Mouse (Mus musculus): ENCODE data around the gene Mettl25. TPM values are rescaled to one million over a fixed set of nuclear protein-coding genes. Genes with fewer than 3 reads are reported as not detected.

Gene Mettl25
- polyA plus RNA-seq, 1 experiment = 3.7 TPM

DNA sequence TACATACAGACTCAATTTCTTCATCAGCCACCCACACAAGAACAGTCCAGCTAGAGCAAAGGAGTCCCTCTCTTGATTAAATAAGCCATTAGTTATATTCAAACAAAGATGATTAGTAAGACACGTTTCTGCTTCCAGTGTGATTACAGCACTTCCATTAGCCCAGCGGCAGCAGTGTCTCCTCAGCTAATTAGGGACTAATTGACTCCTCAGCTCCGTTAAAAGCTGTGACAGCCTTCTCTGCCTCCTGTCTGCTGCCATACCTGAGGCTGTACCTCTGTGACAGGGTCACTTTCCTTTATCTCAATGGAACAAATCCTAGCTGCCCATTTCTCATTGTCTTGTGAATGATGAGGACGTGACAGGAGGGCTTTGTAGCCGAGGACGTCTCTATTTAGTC, 99.4 kb downstream of the Mettl25 start:
- no peak overlapping the region for H3ac ChIP-seq (ENCODE audit: control insufficient read depth, insufficient read length, low read depth)
- TF ChIP-seq FOSL1 (IDR thresholded peaks at IDR 0.05; ENCODE audit: insufficient read depth, low read length, poor library complexity, severe bottlenecking) (no peak), CTCF (IDR thresholded peaks at IDR 0.05; ENCODE audit: control insufficient read depth, insufficient read depth, insufficient read length) (no peak), CEBPB (IDR thresholded peaks at IDR 0.05; ENCODE audit: low read depth) (no peak), MYOG (IDR thresholded peaks at IDR 0.05; ENCODE audit: control insufficient read depth, extremely low read depth, insufficient read length) (no peak), MYOD1 (IDR thresholded peaks at IDR 0.05; ENCODE audit: control insufficient read depth, insufficient read length, low read depth) (no peak), MAX (IDR thresholded peaks at IDR 0.05) (no peak), USF1 (IDR thresholded peaks at IDR 0.05; ENCODE audit: low read depth) (no peak)
- no peaks in the 10 kb centered on the region for H3K36me3 ChIP-seq (ENCODE audit: control insufficient read depth, insufficient read depth)
- H3K79me3 ChIP-seq (ENCODE audit: low read depth) = no peaks in the 10 kb centered on the region
- H3K27me3 ChIP-seq (ENCODE audit: control insufficient read depth, insufficient read depth, insufficient read length) = no peaks in the 10 kb centered on the region
- H3K4me3 ChIP-seq (ENCODE audit: insufficient read depth, poor library complexity, severe bottlenecking) = no peak overlapping the region
- no peaks in the 10 kb centered on the region for H3K79me2 ChIP-seq (ENCODE audit: control insufficient read depth, insufficient read depth)

DNA sequence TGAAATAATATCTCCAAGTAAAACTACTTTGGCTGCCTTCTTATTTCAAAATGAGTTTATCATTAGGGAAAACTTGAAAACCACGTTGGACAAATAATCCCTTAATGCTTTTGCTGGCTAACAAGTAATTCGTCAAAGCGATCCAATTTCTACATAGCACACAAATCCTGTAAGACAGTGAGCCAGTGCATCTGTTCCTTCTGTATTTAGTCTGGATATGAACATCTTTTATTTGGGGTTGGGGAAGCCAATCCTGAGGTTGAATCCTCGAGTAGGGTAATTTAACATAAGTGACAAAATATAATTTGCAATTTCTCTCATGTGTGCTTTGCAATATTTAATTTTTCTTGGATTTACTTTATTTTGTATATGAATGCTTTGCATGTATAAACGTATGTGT, 102.2 kb downstream of the Mettl25 start:
- no peaks in the 10 kb centered on the region for H3K27me3 ChIP-seq (ENCODE audit: control insufficient read depth, insufficient read depth, insufficient read length)
- no peaks in the 10 kb centered on the region for H3K79me2 ChIP-seq (ENCODE audit: control insufficient read depth, insufficient read depth)
- no peak overlapping the region for H3ac ChIP-seq (ENCODE audit: control insufficient read depth, insufficient read length, low read depth)
- H3K36me3 ChIP-seq (ENCODE audit: control insufficient read depth, insufficient read depth) = no peaks in the 10 kb centered on the region
- no peaks in the 10 kb centered on the region for H3K79me3 ChIP-seq (ENCODE audit: low read depth)
- no peak overlapping the region for H3K4me3 ChIP-seq (ENCODE audit: insufficient read depth, poor library complexity, severe bottlenecking)
- TF ChIP-seq FOSL1 (IDR thresholded peaks at IDR 0.05; ENCODE audit: insufficient read depth, low read length, poor library complexity, severe bottlenecking) = no peak

DNA sequence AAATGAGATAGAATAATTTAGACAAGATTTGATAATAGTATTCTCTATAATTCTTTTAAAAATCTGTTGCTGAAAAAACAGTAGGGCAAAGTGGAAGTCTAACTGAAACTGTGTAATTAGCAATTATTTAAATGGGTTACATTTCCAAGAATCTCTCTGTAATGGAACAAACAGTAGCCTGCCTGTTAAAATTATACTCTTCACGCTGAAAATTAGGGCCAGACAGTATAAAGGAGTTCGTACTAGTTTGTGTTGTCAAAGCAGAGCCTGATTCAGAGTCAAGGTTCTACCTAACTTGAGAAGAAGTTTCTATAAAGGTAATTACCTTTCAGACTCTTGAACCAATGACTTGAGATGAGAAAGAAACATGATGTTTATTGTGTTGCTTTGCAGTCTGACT, 113.4 kb downstream of the Mettl25 start:
- Histone ChIP-seq H3K4me3 (ENCODE audit: insufficient read depth, poor library complexity, severe bottlenecking) (no peak overlapping the region), H3K36me3 (ENCODE audit: control insufficient read depth, insufficient read depth) (no peaks in the 10 kb centered on the region)

DNA sequence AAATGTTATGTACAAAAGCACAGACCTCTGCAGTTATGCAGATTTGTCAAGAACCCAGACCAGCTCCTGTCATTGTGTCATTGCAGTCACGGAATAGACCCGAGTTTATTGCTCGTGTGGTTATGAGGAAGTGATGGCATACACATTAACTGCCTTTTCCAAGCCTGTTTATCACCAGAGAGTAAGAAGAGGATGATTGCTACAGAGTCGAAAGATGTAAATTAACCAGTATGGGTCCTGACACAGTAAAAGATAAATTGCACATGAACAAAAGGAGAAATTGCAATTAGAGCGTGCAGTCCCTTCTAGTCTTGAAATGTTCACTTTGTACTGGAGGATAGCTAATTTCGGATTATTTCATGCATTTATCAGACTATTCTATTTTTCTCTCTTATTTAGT, 113.8 kb downstream of the Mettl25 start:
- Histone ChIP-seq H3K79me2 (ENCODE audit: control insufficient read depth, insufficient read depth) (no peaks in the 10 kb centered on the region), H3ac (ENCODE audit: control insufficient read depth, insufficient read length, low read depth) (no peak overlapping the region), H3K36me3 (ENCODE audit: control insufficient read depth, insufficient read depth) (no peaks in the 10 kb centered on the region), H3K79me3 (ENCODE audit: low read depth) (no peaks in the 10 kb centered on the region), H3K27me3 (ENCODE audit: control insufficient read depth, insufficient read depth, insufficient read length) (no peaks in the 10 kb centered on the region), H3K4me3 (ENCODE audit: insufficient read depth, poor library complexity, severe bottlenecking) (no peak overlapping the region)
- TF ChIP-seq FOSL1 (IDR thresholded peaks at IDR 0.05; ENCODE audit: insufficient read depth, low read length, poor library complexity, severe bottlenecking) (no peak), CEBPB (IDR thresholded peaks at IDR 0.05; ENCODE audit: low read depth) (no peak), MAX (IDR thresholded peaks at IDR 0.05) (no peak), CTCF (IDR thresholded peaks at IDR 0.05; ENCODE audit: control insufficient read depth, insufficient read depth, insufficient read length) (no peak), USF1 (IDR thresholded peaks at IDR 0.05; ENCODE audit: low read depth) (no peak), MYOG (IDR thresholded peaks at IDR 0.05; ENCODE audit: control insufficient read depth, extremely low read depth, insufficient read length) (no peak), MYOD1 (IDR thresholded peaks at IDR 0.05; ENCODE audit: control insufficient read depth, insufficient read length, low read depth) (no peak)

More for the DNA sequence above, 113.4 kb downstream of the Mettl25 start:
- Histone ChIP-seq H3K27me3 (ENCODE audit: control insufficient read depth, insufficient read depth, insufficient read length) (no peaks in the 10 kb centered on the region), H3K79me3 (ENCODE audit: low read depth) (no peaks in the 10 kb centered on the region), H3ac (ENCODE audit: control insufficient read depth, insufficient read length, low read depth) (no peak overlapping the region), H3K79me2 (ENCODE audit: control insufficient read depth, insufficient read depth) (no peaks in the 10 kb centered on the region)
- no peak for TF ChIP-seq MYOG (IDR thresholded peaks at IDR 0.05; ENCODE audit: control insufficient read depth, extremely low read depth, insufficient read length)
- TF ChIP-seq CEBPB (IDR thresholded peaks at IDR 0.05; ENCODE audit: low read depth) = no peak
- no peak for TF ChIP-seq USF1 (IDR thresholded peaks at IDR 0.05; ENCODE audit: low read depth)

DNA sequence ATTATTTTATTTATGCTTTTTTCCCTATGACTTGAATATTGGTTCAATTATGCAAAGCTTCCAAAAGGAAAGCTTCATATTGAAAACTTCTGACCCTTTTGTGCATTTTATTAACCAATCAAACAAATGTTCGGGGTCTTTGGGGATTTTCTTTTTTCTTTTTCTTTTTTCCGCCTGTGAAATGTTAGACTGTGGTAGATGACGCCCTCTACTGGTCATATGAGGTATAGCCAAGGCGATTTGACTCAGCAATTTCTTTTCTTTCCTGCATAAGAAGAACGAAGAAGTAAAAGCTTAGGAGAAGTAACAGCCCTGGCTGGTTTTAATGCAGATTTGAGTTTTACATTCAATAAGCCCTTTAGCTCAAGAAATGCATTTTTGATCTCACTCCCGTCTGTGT, 126.3 kb downstream of the Mettl25 start:
- TF ChIP-seq MYOG (IDR thresholded peaks at IDR 0.05; ENCODE audit: control insufficient read depth, extremely low read depth, insufficient read length) = no peak
- no peak for TF ChIP-seq USF1 (IDR thresholded peaks at IDR 0.05; ENCODE audit: low read depth)
- no peak for TF ChIP-seq CTCF (IDR thresholded peaks at IDR 0.05; ENCODE audit: control insufficient read depth, insufficient read depth, insufficient read length)
- TF ChIP-seq MAX (IDR thresholded peaks at IDR 0.05) = no peak
- no peak for TF ChIP-seq CEBPB (IDR thresholded peaks at IDR 0.05; ENCODE audit: low read depth)
- no peak for TF ChIP-seq FOSL1 (IDR thresholded peaks at IDR 0.05; ENCODE audit: insufficient read depth, low read length, poor library complexity, severe bottlenecking)
- TF ChIP-seq MYOD1 (IDR thresholded peaks at IDR 0.05; ENCODE audit: control insufficient read depth, insufficient read length, low read depth) = no peak
- no peaks in the 10 kb centered on the region for H3K27me3 ChIP-seq (ENCODE audit: control insufficient read depth, insufficient read depth, insufficient read length)

DNA sequence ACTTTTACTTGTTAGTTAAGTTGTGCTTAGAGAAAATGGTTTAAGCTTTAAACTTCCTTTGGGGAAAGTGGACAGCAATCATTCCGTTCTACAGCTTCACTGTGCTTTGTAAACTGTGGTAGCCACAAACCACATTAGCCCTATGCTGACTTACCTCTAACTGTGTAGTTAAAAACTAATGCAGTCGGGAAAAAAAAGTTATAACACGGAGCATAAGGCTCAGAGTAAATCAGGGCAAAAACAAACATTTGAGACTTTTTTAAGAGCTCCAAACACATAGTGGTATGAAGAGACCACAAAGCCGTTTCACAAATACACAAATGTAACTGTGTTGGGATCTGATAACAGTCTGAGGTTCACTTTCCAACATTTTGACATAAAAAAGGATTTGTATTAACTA, 126.8 kb downstream of the Mettl25 start:
- H3ac ChIP-seq (ENCODE audit: control insufficient read depth, insufficient read length, low read depth) = no peak overlapping the region
- H3K79me2 ChIP-seq (ENCODE audit: control insufficient read depth, insufficient read depth) = no peaks in the 10 kb centered on the region
- no peaks in the 10 kb centered on the region for H3K79me3 ChIP-seq (ENCODE audit: low read depth)
- TF ChIP-seq MAX (IDR thresholded peaks at IDR 0.05) (no peak), FOSL1 (IDR thresholded peaks at IDR 0.05; ENCODE audit: insufficient read depth, low read length, poor library complexity, severe bottlenecking) (no peak), MYOG (IDR thresholded peaks at IDR 0.05; ENCODE audit: control insufficient read depth, extremely low read depth, insufficient read length) (no peak), CEBPB (IDR thresholded peaks at IDR 0.05; ENCODE audit: low read depth) (no peak), CTCF (IDR thresholded peaks at IDR 0.05; ENCODE audit: control insufficient read depth, insufficient read depth, insufficient read length) (no peak), MYOD1 (IDR thresholded peaks at IDR 0.05; ENCODE audit: control insufficient read depth, insufficient read length, low read depth) (no peak), USF1 (IDR thresholded peaks at IDR 0.05; ENCODE audit: low read depth) (no peak)
- no peak overlapping the region for H3K4me3 ChIP-seq (ENCODE audit: insufficient read depth, poor library complexity, severe bottlenecking)
- no peaks in the 10 kb centered on the region for H3K36me3 ChIP-seq (ENCODE audit: control insufficient read depth, insufficient read depth)
- no peaks in the 10 kb centered on the region for H3K27me3 ChIP-seq (ENCODE audit: control insufficient read depth, insufficient read depth, insufficient read length)

More for the DNA sequence above, 126.3 kb downstream of the Mettl25 start:
- Histone ChIP-seq H3K4me3 (ENCODE audit: insufficient read depth, poor library complexity, severe bottlenecking) (no peak overlapping the region), H3K36me3 (ENCODE audit: control insufficient read depth, insufficient read depth) (no peaks in the 10 kb centered on the region), H3K79me2 (ENCODE audit: control insufficient read depth, insufficient read depth) (no peaks in the 10 kb centered on the region), H3ac (ENCODE audit: control insufficient read depth, insufficient read length, low read depth) (no peak overlapping the region), H3K79me3 (ENCODE audit: low read depth) (no peaks in the 10 kb centered on the region)

Measured in C2C12 (cell line).